In the genomic region with DNA sequence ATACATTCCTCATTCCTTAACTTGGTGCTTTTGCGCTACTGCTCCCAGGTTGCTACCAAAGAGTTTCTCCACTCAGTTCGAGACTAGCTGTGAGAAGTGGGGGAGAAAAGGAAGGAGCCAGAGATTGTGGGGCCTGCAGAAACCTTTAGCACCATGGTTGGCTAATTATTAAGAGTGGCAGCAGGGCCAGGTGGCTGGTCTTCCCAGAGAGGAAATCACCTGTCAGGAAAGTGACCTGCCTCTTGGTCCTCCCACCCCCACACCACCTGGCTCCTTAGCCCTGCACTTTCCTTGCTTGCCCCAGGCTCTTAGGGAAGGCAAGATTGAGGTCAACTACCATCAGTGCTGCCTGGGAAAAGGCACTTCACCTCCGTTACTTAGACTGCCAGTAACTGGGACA, we compare ENCODE assay signal across 8 mouse cellular contexts. TPM values are rescaled to one million over a fixed set of nuclear protein-coding genes. Genes with fewer than 3 reads are reported as not detected.
DNase-seq lines count a peak whose midpoint lies in the region; ATAC-seq and TF ChIP-seq lines count a peak whose summit lies in the region.

No protein-coding gene starts in this region.

- H3K27me3 ChIP-seq in spleen, adult 2 months (ENCODE audit: control insufficient read depth, insufficient read depth, low read length) = no peaks in the 10 kb centered on the region; the same call in 1 of the 2 replicates
- H3K27me3 ChIP-seq in limb, embryonic 12.5 days = peaks cover 18% of the 10 kb centered on the region; the same call in 1 of the 2 replicates
- H3K27me3 ChIP-seq in stomach, embryonic 14.5 days (ENCODE audit: control insufficient read depth, insufficient read depth, low read length) = no peaks in the 10 kb centered on the region

- no peaks in the 10 kb centered on the region for H3K9me3 ChIP-seq in limb, embryonic 12.5 days
- H3K9me3 ChIP-seq in stomach, embryonic 14.5 days (ENCODE audit: control insufficient read depth, low read depth, low read length) = no peaks in the 10 kb centered on the region

- no peaks in the 10 kb centered on the region for H3K36me3 ChIP-seq in spleen, adult 2 months (ENCODE audit: control insufficient read depth, insufficient read depth, low read length)
- H3K36me3 ChIP-seq in limb, embryonic 12.5 days = no peaks in the 10 kb centered on the region
- H3K36me3 ChIP-seq in stomach, embryonic 14.5 days (ENCODE audit: control insufficient read depth, insufficient read depth, low read length) = no peaks in the 10 kb centered on the region

- TF ChIP-seq CTCF in spleen, adult 2 months (IDR thresholded peaks at IDR 0.05; ENCODE audit: extremely low read depth, insufficient read depth, insufficient read length, insufficient replicate concordance) = no peak

- DNase-seq in cerebellum, postnatal 4 days (ENCODE audit: low spot score in 2 of 2) = no peak
- no peak for DNase-seq in spleen, adult 2 months (ENCODE audit: low read depth in 1 of 2, low spot score in 2 of 2)
- no peak for DNase-seq in spleen, adult 18-20 months
- DNase-seq in right cerebral cortex, postnatal 10 days (ENCODE audit: low spot score in 2 of 2) = no peak
- DNase-seq in gastrocnemius, postnatal 36 days = no peak

- 0 out of 2 replicates have a peak overlapping the region, but pooled peaks have one; percentile 27 for H3K9ac ChIP-seq in limb, embryonic 12.5 days (replicated peaks)
- no peak overlapping the region for H3K9ac ChIP-seq in stomach, embryonic 14.5 days (replicated peaks; ENCODE audit: low read depth, low read length)

- peak overlapping the region; percentile 82; the same call in 1 of the 2 replicates for H3K4me3 ChIP-seq in spleen, adult 2 months (ENCODE audit: extremely low read depth, insufficient read depth, insufficient read length)
- peak overlapping the region; percentile 55 for H3K4me3 ChIP-seq in limb, embryonic 12.5 days (replicated peaks)
- peak overlapping the region; percentile 45 for H3K4me3 ChIP-seq in stomach, embryonic 14.5 days (ENCODE audit: low read depth, low read length)

- intact Hi-C loops in gastrocnemius, postnatal 36 days (cut with DNase I) = no loop called here

- peaks cover 3% of the 10 kb centered on the region; the same call in 1 of the 2 replicates for H3K4me1 ChIP-seq in spleen, adult 2 months (ENCODE audit: control insufficient read depth, insufficient read depth, insufficient read length)
- H3K4me1 ChIP-seq in limb, embryonic 12.5 days (replicated peaks) = no peaks in the 10 kb centered on the region
- H3K4me1 ChIP-seq in stomach, embryonic 14.5 days (ENCODE audit: control insufficient read depth, insufficient read depth, low read length) = peaks cover 7% of the 10 kb centered on the region; the same call in 1 of the 2 replicates

- ATAC-seq in cerebellum, adult (ENCODE audit: insufficient number of reproducible peaks, low FRiP score, low TSS enrichment) = peak; percentile 64
- ATAC-seq in limb, embryonic 12.5 days (ENCODE audit: insufficient number of reproducible peaks, insufficient read depth, low FRiP score, low TSS enrichment, low read depth) = no peak
- no peak; the same call in 1 of the 2 replicates for ATAC-seq in stomach, embryonic 14.5 days (ENCODE audit: insufficient number of reproducible peaks, insufficient read depth, low FRiP score, low read depth)

- 42% methylated on average over 3 of the region's 3 CpGs for WGBS in spleen, adult 2 months
- WGBS in limb, embryonic 12.5 days = 21% methylated on average over 3 of the region's 3 CpGs
- 26% methylated on average over 3 of the region's 3 CpGs for WGBS in stomach, embryonic 14.5 days

- H3K27ac ChIP-seq in spleen, adult 2 months (ENCODE audit: insufficient read depth, low read length) = 0 out of 2 replicates have a peak overlapping the region, but pooled peaks have one; percentile 8
- 0 out of 2 replicates have a peak overlapping the region, but pooled peaks have one; percentile 50 for H3K27ac ChIP-seq in limb, embryonic 12.5 days
- H3K27ac ChIP-seq in stomach, embryonic 14.5 days (ENCODE audit: low read length) = peak overlapping the region; percentile 85; the same call in 1 of the 2 replicates

- peak overlapping the region; percentile 46 for H3K4me2 ChIP-seq in limb, embryonic 12.5 days
- H3K4me2 ChIP-seq in stomach, embryonic 14.5 days (replicated peaks; ENCODE audit: low read depth, low read length) = peak overlapping the region; percentile 28

- no peak for TF ChIP-seq POLR2A in spleen, adult 2 months (IDR thresholded peaks at IDR 0.05; ENCODE audit: low read depth, low read length)

RNA-seq across cellular contexts. Expression of gene Amer1, which starts 0.5 kb away (rescaled TPM):
- 1.3 and 1.4 TPM in 2 replicates for polyA plus RNA-seq in spleen, adult 2 months (2012; rRNA removed)
- polyA plus RNA-seq in limb, embryonic 12.5 days (2016; fragmentation: Nextera tagmentation; extraction: Ambion mirVana) = 13.1 and 13.5 TPM in 2 replicates
- polyA plus RNA-seq in stomach, embryonic 14.5 days (2014; fragmentation: Nextera tagmentation; extraction: Ambion mirVana) = 13.2 and 13.6 TPM in 2 replicates
- 1 to 10 TPM; 4.1 to 4.2 TPM for total RNA-seq in gastrocnemius, postnatal 36 days (2021)

Comparison
In these comparisons a context has a peak if more than half of its experiments do, and no peak if none do; other contexts are left out.
1. H3K27ac ChIP-seq: peak in every context shown above with its lines; median percentile 85 in stomach, embryonic 14.5 days; 50 in limb, embryonic 12.5 days; 8 in spleen, adult 2 months.